Mouse (Mus musculus) spleen, adult 2 months (tissue): ENCODE results near the gene Dirc2. TPM values are rescaled to one million over a fixed set of nuclear protein-coding genes. Genes with fewer than 3 reads are reported as not detected.

Experiments used
- DNase-seq, 2 experiments: peaks; one replicate each; pipeline versions ENCODE4 v3.0.0 to v3.0.0-alpha.2; 2012 to 2021; ENCODE audit warnings: low spot score in 2 of 2, low read depth in 1 of 2
- H3K27ac ChIP-seq: fragments of 200-500 bp; 2 replicates; pipeline ENCODE4 v1.5.1; 2012; ENCODE audit warnings: low read length, inconsistent platforms; ENCODE audit not compliant: insufficient read depth
- H3K27me3 ChIP-seq: fragments of 200-500 bp; 2 replicates; pipeline ENCODE4 v1.6.1; 2012; ENCODE audit warnings: mild to moderate bottlenecking, moderate library complexity, low read length, inconsistent platforms; ENCODE audit not compliant: control insufficient read depth, insufficient read depth
- H3K36me3 ChIP-seq: fragments of 200-500 bp; 2 replicates; pipeline ENCODE4 v1.6.1; 2012; ENCODE audit warnings: mild to moderate bottlenecking, low read length, inconsistent platforms; ENCODE audit not compliant: control insufficient read depth, insufficient read depth
- H3K4me1 ChIP-seq: fragments of 200-500 bp; 2 replicates; pipeline ENCODE4 v1.6.1; 2011; ENCODE audit warnings: inconsistent platforms; ENCODE audit not compliant: control insufficient read depth, insufficient read depth, insufficient read length
- H3K4me3 ChIP-seq: fragments of 200-500 bp; 2 replicates; pipeline ENCODE4 v1.5.1; 2011; ENCODE audit warnings: mild to moderate bottlenecking, inconsistent platforms; ENCODE audit not compliant: insufficient read depth, insufficient read length; ENCODE audit errors: extremely low read depth
- CTCF ChIP-seq: fragments of 200-500 bp; IDR thresholded peaks from 2 replicates; pipeline ENCODE4 v1.5.1; 2011; ENCODE audit warnings: mild to moderate bottlenecking, inconsistent platforms; ENCODE audit not compliant: insufficient read depth, insufficient read length, insufficient replicate concordance; ENCODE audit errors: extremely low read depth
- POLR2A ChIP-seq: fragments of 200-500 bp; IDR thresholded peaks from 2 replicates; pipeline ENCODE4 v1.6.1; 2011; ENCODE audit warnings: low read depth, low read length, inconsistent platforms
- WGBS: fragments of 180-500 bp; shearing (Covaris S2); methylation state at CpG from one replicate; pipeline ENCODE4 v1.1.7; 2018; 5-methylcytosine and 5-hydroxymethylcytosine counted together
- polyA plus RNA-seq: library from polyadenylated mRNA; depleted of rRNA; stranded (reverse); fragments of >200 nt; gene quantifications from 2 replicates; pipeline ENCODE4 v1.2.3, GENCODE M21; 2012; rRNA removed

Dirc2 gene
- 20.7 and 27.5 TPM in 2 replicates for polyA plus RNA-seq

GRCm38 (mm10) chr16:35768785-35769642 lies at the start of gene Dirc2:
Gene Dirc2, minus strand, starts transcription at chr16:35769356.
- WGBS = 1% methylated on average over 72 of the region's 78 CpGs
- Histone ChIP-seq H3K36me3 (no peaks in the 10 kb centered on the region; the same call in 1 of the 2 replicates), H3K4me3 (peak within 1 kb of the TSS; percentile 99), H3K27me3 (no peaks in the 10 kb centered on the region), H3K4me1 (peaks cover 11% of the 10 kb centered on the region), H3K27ac (peak within 1 kb of the TSS; percentile 82)
- TF ChIP-seq CTCF (no peak), POLR2A (peak; percentile 20; the same call in 1 of the 2 replicates)
- DNase-seq = peak in 1 of 2 experiments; percentile 49

DNA sequence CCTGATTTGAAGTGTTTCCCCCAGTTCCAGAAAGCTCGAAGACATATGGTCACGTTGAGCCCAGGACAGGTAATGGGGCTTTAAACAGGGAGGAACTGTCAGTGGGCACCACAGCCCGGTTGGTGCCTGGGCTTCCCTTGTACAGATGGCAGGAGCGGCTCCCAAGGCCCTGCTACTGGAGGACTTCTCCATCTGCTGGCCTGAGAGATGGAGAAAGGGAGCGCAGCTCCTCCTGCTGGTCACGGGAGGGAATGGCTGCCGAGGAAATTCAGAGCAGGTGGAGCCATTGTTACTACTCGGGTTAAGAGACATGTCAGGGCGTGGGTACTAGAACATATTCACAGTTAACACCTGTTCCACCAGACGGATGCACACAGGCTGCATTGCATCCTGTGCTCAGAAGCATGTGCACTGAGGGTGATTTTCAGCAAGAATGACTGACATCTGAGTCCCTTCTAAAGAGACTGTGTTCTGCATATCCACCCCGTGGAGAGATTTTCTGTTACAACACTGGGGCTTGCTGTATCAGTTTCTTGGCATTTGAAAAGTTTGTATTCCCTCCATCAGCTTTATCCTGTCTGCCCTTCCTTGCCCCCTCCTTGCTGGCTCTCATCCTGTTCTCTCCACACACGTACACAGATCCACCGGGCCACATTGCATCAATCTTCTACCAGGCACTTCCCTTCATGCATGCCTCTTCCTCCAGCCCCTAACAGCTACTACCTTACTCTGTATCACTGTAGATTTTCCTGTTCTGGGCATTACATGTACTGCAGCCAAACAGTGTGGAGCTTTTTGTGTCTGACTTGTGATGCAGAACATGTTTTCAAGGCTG lies 48.3 kb upstream of the Dirc2 start:
- TF ChIP-seq POLR2A (no peak), CTCF (peak; percentile 98)
- H3K36me3 ChIP-seq = peaks cover 10% of the 10 kb centered on the region
- no peak overlapping the region for H3K4me3 ChIP-seq
- no peaks in the 10 kb centered on the region for H3K4me1 ChIP-seq
- DNase-seq = peak; percentile 28 to 73
- no peak overlapping the region for H3K27ac ChIP-seq
- no peaks in the 10 kb centered on the region for H3K27me3 ChIP-seq
- 29% methylated on average over 13 of the region's 13 CpGs for WGBS

DNA sequence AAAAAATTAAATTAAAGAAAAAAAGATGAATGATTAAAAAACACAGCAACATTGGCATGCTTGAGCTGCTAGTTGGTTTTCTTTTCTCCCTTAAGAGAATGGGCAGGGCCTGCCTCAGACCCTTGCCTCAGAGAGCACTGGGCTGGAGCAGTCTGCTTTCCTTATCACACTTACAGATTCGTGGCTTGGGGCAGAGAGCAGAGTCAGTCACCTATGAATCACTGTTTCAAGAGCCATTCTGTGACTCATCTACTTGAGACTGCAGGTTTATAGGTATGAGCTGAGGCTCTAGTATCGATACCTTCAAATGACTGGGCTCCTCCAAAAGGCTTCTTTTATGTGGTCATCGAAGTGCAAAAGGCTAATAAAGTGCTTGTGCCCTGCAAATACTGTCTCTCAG lies 44.0 kb upstream of the Dirc2 start:
- H3K27me3 ChIP-seq = no peaks in the 10 kb centered on the region
- H3K36me3 ChIP-seq = peaks cover 4% of the 10 kb centered on the region
- no peak for DNase-seq
- TF ChIP-seq POLR2A (no peak), CTCF (no peak)
- no peak overlapping the region for H3K4me3 ChIP-seq
- H3K27ac ChIP-seq = no peak overlapping the region
- WGBS = 80% methylated on average over 3 of the region's 3 CpGs
- no peaks in the 10 kb centered on the region for H3K4me1 ChIP-seq

- peaks cover 3% of the 10 kb centered on the region; the same call in 1 of the 2 replicates for H3K36me3 ChIP-seq
- 90% methylated on average over 2 of the region's 2 CpGs for WGBS
- DNase-seq = no peak
- TF ChIP-seq CTCF (no peak), POLR2A (no peak)
- H3K27ac ChIP-seq = no peak overlapping the region
- H3K27me3 ChIP-seq = no peaks in the 10 kb centered on the region
- no peaks in the 10 kb centered on the region for H3K4me1 ChIP-seq
- H3K4me3 ChIP-seq = no peak overlapping the region
Observed at GRCm38 (mm10) chr16:35808838-35809237, 39.7 kb upstream of the Dirc2 start.

GRCm38 (mm10) chr16:35807663-35807992 lies 38.5 kb upstream of the Dirc2 start:
- Histone ChIP-seq H3K27me3 (no peaks in the 10 kb centered on the region), H3K27ac (no peak overlapping the region), H3K4me3 (no peak overlapping the region), H3K4me1 (no peaks in the 10 kb centered on the region), H3K36me3 (peaks cover 3% of the 10 kb centered on the region; the same call in 1 of the 2 replicates)
- WGBS = 90% methylated on average over 4 of the region's 4 CpGs
- no peak for DNase-seq
- TF ChIP-seq CTCF (no peak), POLR2A (no peak)

- no peak for TF ChIP-seq POLR2A
- no peak for TF ChIP-seq CTCF
- Histone ChIP-seq H3K27ac (peak overlapping the region; percentile 23; the same call in 1 of the 2 replicates), H3K4me3 (no peak overlapping the region)
Observed at GRCm38 (mm10) chr16:35806973-35807662, 38.0 kb upstream of the Dirc2 start.

More at GRCm38 (mm10) chr16:35806973-35807662, 38.0 kb upstream of the Dirc2 start:
- WGBS = 87% methylated on average over 6 of the region's 6 CpGs
- no peak for DNase-seq
- no peaks in the 10 kb centered on the region for H3K4me1 ChIP-seq
- peaks cover 3% of the 10 kb centered on the region; the same call in 1 of the 2 replicates for H3K36me3 ChIP-seq
- no peaks in the 10 kb centered on the region for H3K27me3 ChIP-seq
